Mouse (Mus musculus): ENCODE measurements at regions not wholly inside any gene's neighbourhood (a gene's known extent, or its start where the extent isn't known, plus 50 kb on each side); places are given as distances from the start of the nearest gene placed in this dataset.

DNA sequence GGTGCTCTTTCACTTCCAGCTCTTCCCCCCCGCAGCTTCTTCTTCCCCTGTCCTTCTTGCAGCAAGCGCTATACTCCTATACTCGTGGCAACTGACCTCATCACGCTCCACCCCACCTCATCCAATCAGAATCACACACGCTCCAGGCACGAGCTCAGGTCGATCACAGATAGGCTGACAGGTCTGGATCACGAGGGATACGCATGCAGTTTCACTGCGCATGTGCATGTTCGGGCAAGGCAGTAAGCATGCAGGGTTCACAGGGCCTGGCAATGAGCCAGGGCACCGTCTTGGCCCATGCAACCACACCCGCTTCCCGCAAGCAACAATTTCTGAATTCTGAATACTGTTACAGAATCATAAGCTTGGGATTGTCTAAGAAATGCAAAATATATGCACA lies 701.9 kb downstream of the Trib2 start:
- no peak for TF ChIP-seq CTCF (IDR thresholded peaks at IDR 0.05; ENCODE audit: low read depth, low read length)
- no peak for TF ChIP-seq POLR2A (IDR thresholded peaks at IDR 0.05; ENCODE audit: extremely low read depth, insufficient read depth, low read length)

Data from liver, adult 2 months (tissue).